Mouse (Mus musculus): Measurements from ENCODE around the gene Etl4.
"Not testable (repeated sequence)": the region's sequence is repeated elsewhere in the genome, so short reads cannot be mapped to it uniquely, and the experiment has no call there.

Etl4 gene

GRCm38 (mm10) chr2:20324954-20325353, 415.4 kb downstream of the Etl4 start:
- DNase-seq = no peak

GRCm38 (mm10) chr2:20336176-20336575, 426.6 kb downstream of the Etl4 start:
- DNase-seq = peak; percentile 11 to 16

- DNase-seq = no peak
Observed at GRCm38 (mm10) chr2:20339016-20339734, 429.6 kb downstream of the Etl4 start.

- no peak for DNase-seq
Observed at GRCm38 (mm10) chr2:20339919-20340318, 430.3 kb downstream of the Etl4 start.

- DNase-seq = no peak
Observed at GRCm38 (mm10) chr2:20346873-20347272, 437.3 kb downstream of the Etl4 start.

- no peak for DNase-seq
Observed at GRCm38 (mm10) chr2:20349268-20349667, 439.7 kb downstream of the Etl4 start.

GRCm38 (mm10) chr2:20352796-20353195, 443.2 kb downstream of the Etl4 start:
- no peak for DNase-seq

- peak in 1 of 2 experiments; percentile 12 for DNase-seq
Observed at GRCm38 (mm10) chr2:20377026-20377425, 467.4 kb downstream of the Etl4 start.

- DNase-seq = not testable (repeated sequence)
Observed at GRCm38 (mm10) chr2:20380874-20381273, 471.3 kb downstream of the Etl4 start.

GRCm38 (mm10) chr2:20394083-20394482, 484.5 kb downstream of the Etl4 start:
- DNase-seq = no peak

- DNase-seq = no peak
Observed at GRCm38 (mm10) chr2:20396978-20397377, 487.4 kb downstream of the Etl4 start.

- DNase-seq = no peak
Observed at GRCm38 (mm10) chr2:20400556-20400955, 491.0 kb downstream of the Etl4 start.

- no peak for DNase-seq
Observed at GRCm38 (mm10) chr2:20404395-20404794, 494.8 kb downstream of the Etl4 start.

- peak in 1 of 2 experiments; percentile 19 for DNase-seq
Observed at GRCm38 (mm10) chr2:20407101-20407500, 497.5 kb downstream of the Etl4 start.

- DNase-seq = no peak
Observed at GRCm38 (mm10) chr2:20414856-20415255, 505.3 kb downstream of the Etl4 start.

- no peak for DNase-seq
Observed at GRCm38 (mm10) chr2:20416934-20417614, 507.5 kb downstream of the Etl4 start.

- no peak for DNase-seq
Observed at GRCm38 (mm10) chr2:20417998-20418397, 508.4 kb downstream of the Etl4 start.

GRCm38 (mm10) chr2:20419975-20420374, 510.4 kb downstream of the Etl4 start:
- DNase-seq = peak; percentile 90 to 91

- no peak for DNase-seq
Observed at GRCm38 (mm10) chr2:20422275-20422674, 512.7 kb downstream of the Etl4 start.

GRCm38 (mm10) chr2:20433656-20434055, 524.1 kb downstream of the Etl4 start:
- peak; percentile 48 to 52 for DNase-seq

- no peak for DNase-seq
Observed at GRCm38 (mm10) chr2:20435530-20435929, 526.0 kb downstream of the Etl4 start.

GRCm38 (mm10) chr2:20442731-20443130, 533.2 kb downstream of the Etl4 start:
- DNase-seq = no peak

- no peak for DNase-seq
Observed at GRCm38 (mm10) chr2:20443671-20444440, 534.3 kb downstream of the Etl4 start.
